Mouse (Mus musculus) intestine, embryonic 15.5 days (tissue): ENCODE measurements around the gene 2510039O18Rik. TPM values are rescaled to one million over a fixed set of nuclear protein-coding genes. Genes with fewer than 3 reads are reported as not detected.

Source experiments
- ATAC-seq: fragments of 200-750 bp; cut with Nextera tagmentation; 2 replicates; pipeline ENCODE4 v1.8.0; 2017; ENCODE audit warnings: moderate TSS enrichment, moderate library complexity
- H3K27ac ChIP-seq: fragments of 300-500 bp; sonication (generic); 2 replicates; pipeline ENCODE4 v1.5.1; 2015; ENCODE audit warnings: mild to moderate bottlenecking, inconsistent platforms
- H3K27me3 ChIP-seq: fragments of 300-500 bp; sonication (generic); replicated peaks from 2 replicates; pipeline ENCODE4 v1.6.1; 2015; ENCODE audit warnings: inconsistent platforms
- H3K36me3 ChIP-seq: fragments of 300-500 bp; sonication (generic); 2 replicates; pipeline ENCODE4 v1.6.1; 2015; ENCODE audit warnings: inconsistent platforms
- H3K4me1 ChIP-seq: fragments of 300-500 bp; sonication (generic); replicated peaks from 2 replicates; pipeline ENCODE4 v1.6.1; 2015; ENCODE audit warnings: inconsistent platforms
- H3K4me2 ChIP-seq: fragments of 300-500 bp; sonication (generic); replicated peaks from 2 replicates; pipeline ENCODE4 v1.6.1; 2015; ENCODE audit warnings: mild to moderate bottlenecking, inconsistent platforms
- H3K4me3 ChIP-seq: fragments of 300-500 bp; sonication (generic); replicated peaks from 2 replicates; pipeline ENCODE4 v1.5.1; 2015; ENCODE audit warnings: inconsistent platforms
- H3K9ac ChIP-seq: fragments of 300-500 bp; sonication (generic); 2 replicates; pipeline ENCODE4 v1.6.1; 2015; ENCODE audit warnings: inconsistent platforms
- H3K9me3 ChIP-seq: fragments of 300-500 bp; sonication (generic); 2 replicates; pipeline ENCODE4 v1.6.1; 2016; ENCODE audit warnings: inconsistent platforms
- WGBS: fragments of 180-500 bp; shearing (Covaris S2); methylation state at CpG from one replicate; pipeline ENCODE4 v1.1.7; 2015; 5-methylcytosine and 5-hydroxymethylcytosine counted together
- polyA plus RNA-seq: library from polyadenylated mRNA; unstranded; fragments of >200 nt; fragmentation: Nextera tagmentation; extraction: Ambion mirVana; gene quantifications from 2 replicates; pipeline ENCODE4 v1.2.1, GENCODE M21; 2015

Gene 2510039O18Rik
- 17.5 and 18.4 TPM in 2 replicates for polyA plus RNA-seq

- Histone ChIP-seq H3K4me3 (peak within 1 kb of the TSS; percentile 95), H3K4me2 (peak within 1 kb of the TSS; percentile 87), H3K27ac (peak within 1 kb of the TSS; percentile 72), H3K9ac (peak within 1 kb of the TSS; percentile 90), H3K36me3 (peaks cover 12% of the 10 kb centered on the region), H3K27me3 (no peaks in the 10 kb centered on the region), H3K9me3 (no peaks in the 10 kb centered on the region), H3K4me1 (peaks cover 25% of the 10 kb centered on the region)
- 2% methylated on average over 27 of the region's 35 CpGs for WGBS
- ATAC-seq: peak; percentile 72
Measured at GRCm38 (mm10) chr4:147940576-147941044, at the start of gene 2510039O18Rik. Gene 2510039O18Rik (plus strand): TSS chr4:147940895.

DNA sequence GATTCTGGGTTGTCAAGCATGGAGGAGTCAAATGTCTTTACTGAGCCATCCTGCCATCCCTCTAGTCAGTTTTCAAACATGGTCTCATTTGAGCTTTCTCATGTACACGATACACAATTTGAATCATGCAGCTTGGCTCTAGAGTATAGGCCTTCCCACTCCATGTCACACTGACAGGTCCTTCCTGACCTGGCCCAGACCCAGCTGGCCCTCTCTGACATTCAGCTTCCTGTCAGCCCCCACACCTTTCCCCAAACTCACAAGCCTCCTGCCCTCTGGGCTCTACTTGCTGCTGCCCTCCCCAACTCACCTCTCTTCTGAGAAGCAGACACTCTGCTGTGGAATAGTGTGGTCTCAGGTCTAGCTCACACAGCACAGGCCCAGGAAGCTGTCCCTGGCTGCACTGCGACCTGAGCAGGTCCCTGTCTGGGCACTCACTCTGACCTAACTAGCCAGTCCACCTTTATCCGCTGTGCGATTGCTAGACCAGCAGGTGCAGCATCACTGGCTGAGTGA is 44.8 kb upstream of the 2510039O18Rik start:
- no peak overlapping the region for H3K9ac ChIP-seq
- no peak overlapping the region for H3K27ac ChIP-seq
- ATAC-seq: no peak
- H3K36me3 ChIP-seq: peaks cover 30% of the 10 kb centered on the region
- H3K27me3 ChIP-seq: no peaks in the 10 kb centered on the region
- H3K4me1 ChIP-seq: 0 out of 2 replicates have a peak, but pooled peaks cover 4% of the 10 kb centered on the region
- no peaks in the 10 kb centered on the region for H3K9me3 ChIP-seq
- 87% methylated on average over 4 of the region's 4 CpGs for WGBS
- no peak overlapping the region for H3K4me2 ChIP-seq
- H3K4me3 ChIP-seq: no peak overlapping the region

- Histone ChIP-seq H3K9me3 (no peaks in the 10 kb centered on the region), H3K9ac (no peak overlapping the region), H3K27me3 (no peaks in the 10 kb centered on the region), H3K36me3 (peaks cover 30% of the 10 kb centered on the region), H3K4me1 (0 out of 2 replicates have a peak, but pooled peaks cover 4% of the 10 kb centered on the region), H3K4me2 (no peak overlapping the region), H3K4me3 (no peak overlapping the region), H3K27ac (no peak overlapping the region)
- ATAC-seq: no peak
- 57% methylated on average over 1 of the region's 1 CpGs for WGBS
Measured at GRCm38 (mm10) chr4:147896411-147896810, 44.3 kb upstream of the 2510039O18Rik start.

DNA sequence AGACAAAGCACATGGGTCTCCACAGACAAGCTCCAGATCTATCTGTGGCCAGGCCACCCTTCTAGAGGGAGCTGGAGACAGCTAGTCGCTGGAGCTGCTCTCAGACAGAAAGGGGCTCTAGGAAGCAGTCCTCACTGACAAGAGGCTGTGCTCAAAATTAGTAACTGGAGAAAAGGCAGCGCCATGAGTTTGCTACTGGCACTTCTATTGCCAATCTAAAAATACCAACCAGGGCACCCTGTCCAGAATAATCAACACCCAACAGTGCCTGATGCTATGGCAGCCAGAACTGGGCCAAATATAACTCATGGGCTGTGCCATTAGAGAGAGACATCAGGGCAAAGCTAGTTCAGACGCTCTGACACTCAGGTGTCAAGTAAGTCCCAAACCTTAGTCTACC is 43.3 kb upstream of the 2510039O18Rik start:
- WGBS: 87% methylated on average over 3 of the region's 3 CpGs
- H3K9me3 ChIP-seq: no peaks in the 10 kb centered on the region
- no peak overlapping the region for H3K4me3 ChIP-seq
- H3K4me2 ChIP-seq: no peak overlapping the region
- no peak overlapping the region for H3K9ac ChIP-seq
- ATAC-seq: no peak
- H3K4me1 ChIP-seq: 0 out of 2 replicates have a peak, but pooled peaks cover 4% of the 10 kb centered on the region
- peaks cover 30% of the 10 kb centered on the region for H3K36me3 ChIP-seq
- H3K27me3 ChIP-seq: no peaks in the 10 kb centered on the region
- no peak overlapping the region for H3K27ac ChIP-seq

DNA sequence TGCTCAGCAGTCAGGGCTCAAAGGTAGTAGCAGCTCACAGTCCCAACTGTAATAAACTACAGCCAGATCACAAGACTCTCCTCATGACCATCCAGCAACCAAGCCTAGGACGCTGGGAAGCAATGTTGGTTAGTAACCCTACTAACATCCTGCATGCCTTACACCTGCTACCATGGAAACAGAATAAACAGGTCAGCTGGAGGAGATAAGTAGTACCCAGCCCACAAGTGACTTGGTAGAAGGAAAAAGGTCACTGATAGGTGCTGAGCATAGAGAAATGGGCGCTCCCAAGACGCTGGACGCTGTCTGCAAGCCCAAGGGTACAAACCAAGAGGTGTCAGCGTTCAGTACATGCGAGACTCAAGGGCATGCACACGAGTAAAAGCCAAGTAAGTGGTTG is 40.2 kb upstream of the 2510039O18Rik start:
- Histone ChIP-seq H3K9me3 (no peaks in the 10 kb centered on the region), H3K4me2 (no peak overlapping the region), H3K27me3 (no peaks in the 10 kb centered on the region), H3K27ac (no peak overlapping the region), H3K4me1 (peaks cover 15% of the 10 kb centered on the region), H3K9ac (no peak overlapping the region), H3K36me3 (peaks cover 30% of the 10 kb centered on the region), H3K4me3 (no peak overlapping the region)
- ATAC-seq: peak; percentile 41
- WGBS: 77% methylated on average over 7 of the region's 7 CpGs

DNA sequence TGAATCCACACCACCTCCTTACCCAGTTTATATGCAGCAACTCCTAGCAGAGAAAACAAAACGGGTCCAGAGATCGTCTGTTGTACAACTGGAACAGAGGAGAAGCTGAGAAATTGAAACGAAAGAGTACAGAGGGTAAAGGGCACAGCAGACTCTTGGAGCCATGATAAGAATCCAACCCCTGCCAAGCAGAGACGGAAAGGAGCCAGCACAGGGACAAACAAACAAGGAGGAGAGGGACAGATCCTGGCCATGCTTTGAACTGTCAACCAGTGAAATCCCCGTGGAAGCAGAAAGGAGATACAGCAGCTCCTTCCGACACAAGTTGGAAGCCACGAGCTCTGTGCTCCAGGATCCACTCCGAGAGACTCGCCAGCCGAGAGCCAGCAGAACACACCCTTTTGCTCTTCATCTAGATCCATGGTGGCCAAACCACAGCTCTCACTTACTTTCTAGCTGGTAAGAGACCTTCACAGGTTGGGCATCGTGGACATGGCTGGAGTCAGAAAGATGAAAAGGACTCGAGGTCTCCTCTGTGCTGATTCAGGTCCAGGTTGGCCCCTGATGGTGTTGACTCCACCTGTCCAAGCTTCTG is 37.7 kb upstream of the 2510039O18Rik start:
- 82% methylated on average over 12 of the region's 12 CpGs for WGBS

GRCm38 (mm10) chr4:147903601-147904000 is 37.1 kb upstream of the 2510039O18Rik start:
- WGBS: 68% methylated on average over 3 of the region's 3 CpGs
- Histone ChIP-seq H3K36me3 (peaks cover 7% of the 10 kb centered on the region; the same call in 1 of the 2 replicates), H3K4me3 (peak overlapping the region; percentile 81), H3K4me1 (peaks cover 15% of the 10 kb centered on the region), H3K27me3 (no peaks in the 10 kb centered on the region), H3K4me2 (peak overlapping the region; percentile 53), H3K9ac (peak overlapping the region; percentile 73; the same call in 1 of the 2 replicates), H3K9me3 (no peaks in the 10 kb centered on the region), H3K27ac (no peak overlapping the region)
- no peak for ATAC-seq

More for the DNA sequence above, 37.7 kb upstream of the 2510039O18Rik start:
- Histone ChIP-seq H3K9me3 (no peaks in the 10 kb centered on the region), H3K27me3 (no peaks in the 10 kb centered on the region), H3K4me2 (peak overlapping the region; percentile 18), H3K4me1 (peaks cover 15% of the 10 kb centered on the region), H3K9ac (no peak overlapping the region), H3K36me3 (peaks cover 8% of the 10 kb centered on the region; the same call in 1 of the 2 replicates), H3K4me3 (no peak overlapping the region), H3K27ac (no peak overlapping the region)
- no peak for ATAC-seq

GRCm38 (mm10) chr4:147904313-147905089 is 36.2 kb upstream of the 2510039O18Rik start, which contains the start of gene Mfn2:
Gene Mfn2 (minus strand): TSS chr4:147904704.
- ATAC-seq: peak; percentile 95
- under 1% methylated on average over 58 of the region's 59 CpGs for WGBS
- no peaks in the 10 kb centered on the region for H3K27me3 ChIP-seq
- peaks cover 6% of the 10 kb centered on the region; the same call in 1 of the 2 replicates for H3K36me3 ChIP-seq
- peak within 1 kb of the TSS; percentile 81 for H3K4me3 ChIP-seq
- H3K4me1 ChIP-seq: peaks cover 15% of the 10 kb centered on the region
- no peaks in the 10 kb centered on the region for H3K9me3 ChIP-seq
- peak within 1 kb of the TSS; percentile 84 for H3K27ac ChIP-seq
- peak within 1 kb of the TSS; percentile 72 for H3K4me2 ChIP-seq
- peak within 1 kb of the TSS; percentile 73 for H3K9ac ChIP-seq

DNA sequence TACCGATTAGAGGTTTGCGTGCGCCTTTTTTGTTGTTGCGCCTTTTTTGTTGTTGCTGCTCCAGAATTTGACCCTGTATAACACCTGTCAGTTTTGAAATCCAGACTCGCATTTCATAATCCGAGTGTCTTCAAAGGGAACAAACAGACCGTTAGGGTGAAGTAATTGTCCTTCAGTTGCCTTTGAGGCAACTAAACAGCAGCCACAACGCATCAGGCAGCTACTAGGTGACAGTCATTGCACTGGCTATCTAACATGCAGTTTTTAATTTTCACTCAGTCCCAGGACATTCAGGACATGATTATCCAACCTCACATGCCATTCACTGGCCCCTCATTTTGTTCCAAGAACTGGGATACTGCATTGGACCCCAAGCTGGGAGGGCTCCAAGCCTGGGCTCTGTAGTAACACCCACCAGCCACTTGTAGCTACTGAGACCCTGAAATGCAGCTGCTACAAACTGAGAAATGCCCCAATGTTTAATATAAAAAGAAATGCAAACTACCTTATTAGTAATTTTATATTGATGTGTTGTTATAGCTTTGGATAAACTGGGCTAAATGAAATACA is 35.5 kb upstream of the 2510039O18Rik start:
- peak overlapping the region; percentile 81 for H3K4me3 ChIP-seq
- H3K27me3 ChIP-seq: no peaks in the 10 kb centered on the region
- no peak overlapping the region for H3K9ac ChIP-seq
- H3K4me2 ChIP-seq: peak overlapping the region; percentile 72
- H3K27ac ChIP-seq: no peak overlapping the region
- WGBS: 2% methylated on average over 8 of the region's 8 CpGs
- no peaks in the 10 kb centered on the region for H3K9me3 ChIP-seq
- peak; percentile 21; the same call in 1 of the 2 replicates for ATAC-seq
- H3K36me3 ChIP-seq: no peaks in the 10 kb centered on the region; the same call in 1 of the 2 replicates
- H3K4me1 ChIP-seq: peaks cover 15% of the 10 kb centered on the region

DNA sequence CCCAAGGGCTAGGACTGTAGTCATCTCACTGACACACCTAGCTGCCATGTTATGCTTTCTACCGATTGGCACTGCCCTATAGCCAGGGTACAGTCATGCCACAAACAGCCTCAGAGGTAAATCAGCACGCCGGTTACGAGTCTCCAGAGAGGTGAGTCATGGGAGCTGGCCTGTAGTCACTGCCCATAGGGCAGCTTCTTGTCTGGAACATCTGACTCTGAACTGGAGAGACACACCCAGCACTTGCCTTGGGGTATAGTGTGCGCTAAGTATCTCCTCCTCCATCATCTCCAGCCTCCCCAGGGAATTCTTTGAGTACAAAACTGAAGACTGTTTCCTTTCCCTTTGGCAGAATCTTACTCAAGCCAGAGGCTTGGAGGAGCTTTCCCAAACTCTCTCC is 34.5 kb upstream of the 2510039O18Rik start:
- Histone ChIP-seq H3K4me2 (no peak overlapping the region), H3K27ac (no peak overlapping the region), H3K36me3 (no peaks in the 10 kb centered on the region; the same call in 1 of the 2 replicates), H3K4me3 (no peak overlapping the region), H3K4me1 (peaks cover 11% of the 10 kb centered on the region), H3K9ac (no peak overlapping the region), H3K27me3 (no peaks in the 10 kb centered on the region), H3K9me3 (no peaks in the 10 kb centered on the region)
- 71% methylated on average over 5 of the region's 5 CpGs for WGBS
- no peak for ATAC-seq

GRCm38 (mm10) chr4:147909486-147909885 is 31.2 kb upstream of the 2510039O18Rik start:
- H3K9ac ChIP-seq: no peak overlapping the region
- 88% methylated on average over 5 of the region's 5 CpGs for WGBS
- peaks cover 5% of the 10 kb centered on the region; the same call in 1 of the 2 replicates for H3K4me1 ChIP-seq
- no peak overlapping the region for H3K4me2 ChIP-seq
- no peaks in the 10 kb centered on the region for H3K9me3 ChIP-seq
- no peak for ATAC-seq
- H3K36me3 ChIP-seq: 0 out of 2 replicates have a peak, but pooled peaks cover 3% of the 10 kb centered on the region
- H3K27ac ChIP-seq: no peak overlapping the region
- no peak overlapping the region for H3K4me3 ChIP-seq
- no peaks in the 10 kb centered on the region for H3K27me3 ChIP-seq
